Mouse (Mus musculus) liver, embryonic 16.5 days (tissue): ENCODE results near the gene Dcaf11. TPM values are rescaled to one million over a fixed set of nuclear protein-coding genes. Genes with fewer than 3 reads are reported as not detected.

Experiments
- ATAC-seq: fragments of 200-750 bp; cut with Nextera tagmentation; 2 replicates; pipeline ENCODE4 v1.8.0; 2017; ENCODE audit warnings: low read depth, mild to moderate bottlenecking, moderate number of reproducible peaks, moderate library complexity
- H3K27ac ChIP-seq: fragments of 300-500 bp; sonication (generic); 2 replicates; pipeline ENCODE4 v1.5.1; 2014; ENCODE audit warnings: mild to moderate bottlenecking, low read length
- H3K27me3 ChIP-seq: fragments of 300-500 bp; sonication (generic); 2 replicates; pipeline ENCODE4 v1.6.1; 2014; ENCODE audit warnings: low read depth, low read length, mixed read lengths; ENCODE audit not compliant: control insufficient read depth, insufficient read depth
- H3K36me3 ChIP-seq: fragments of 300-500 bp; sonication (generic); 2 replicates; pipeline ENCODE4 v1.6.1; 2014; ENCODE audit warnings: mild to moderate bottlenecking; ENCODE audit not compliant: control insufficient read depth, insufficient read depth
- H3K4me1 ChIP-seq: fragments of 300-500 bp; sonication (generic); 2 replicates; pipeline ENCODE4 v1.6.1; 2014; ENCODE audit warnings: low read depth, low read length, mixed read lengths; ENCODE audit not compliant: control insufficient read depth
- H3K4me2 ChIP-seq: fragments of 300-500 bp; sonication (generic); 2 replicates; pipeline ENCODE4 v1.6.1; 2014; ENCODE audit warnings: low read depth, low read length, mixed read lengths
- H3K4me3 ChIP-seq: fragments of 300-500 bp; sonication (generic); 2 replicates; pipeline ENCODE4 v1.5.1; 2014; ENCODE audit warnings: low read depth, mild to moderate bottlenecking, low read length
- H3K9ac ChIP-seq: fragments of 300-500 bp; sonication (generic); 2 replicates; pipeline ENCODE4 v1.6.1; 2014; ENCODE audit warnings: low read depth, low read length
- H3K9me3 ChIP-seq: fragments of 300-500 bp; sonication (generic); replicated peaks from 2 replicates; pipeline ENCODE4 v1.6.1; 2016; ENCODE audit warnings: low read length; ENCODE audit not compliant: control insufficient read depth
- WGBS: fragments of 180-500 bp; shearing (Covaris S2); extraction: QIAGEN DNeasy Blood & Tissue Kit; methylation state at CpG from one replicate; pipeline ENCODE4 v1.1.7; 2014; ENCODE audit not compliant: insufficient replicate concordance; 5-methylcytosine and 5-hydroxymethylcytosine counted together
- polyA plus RNA-seq: library from polyadenylated mRNA; unstranded; fragments of >200 nt; fragmentation: Nextera tagmentation; extraction: Ambion mirVana; gene quantifications from 2 replicates; pipeline ENCODE4 v1.2.1, GENCODE M21; 2015

Dcaf11 gene
- polyA plus RNA-seq, 1 experiment from 2014 or later, result 64.7 TPM

DNA sequence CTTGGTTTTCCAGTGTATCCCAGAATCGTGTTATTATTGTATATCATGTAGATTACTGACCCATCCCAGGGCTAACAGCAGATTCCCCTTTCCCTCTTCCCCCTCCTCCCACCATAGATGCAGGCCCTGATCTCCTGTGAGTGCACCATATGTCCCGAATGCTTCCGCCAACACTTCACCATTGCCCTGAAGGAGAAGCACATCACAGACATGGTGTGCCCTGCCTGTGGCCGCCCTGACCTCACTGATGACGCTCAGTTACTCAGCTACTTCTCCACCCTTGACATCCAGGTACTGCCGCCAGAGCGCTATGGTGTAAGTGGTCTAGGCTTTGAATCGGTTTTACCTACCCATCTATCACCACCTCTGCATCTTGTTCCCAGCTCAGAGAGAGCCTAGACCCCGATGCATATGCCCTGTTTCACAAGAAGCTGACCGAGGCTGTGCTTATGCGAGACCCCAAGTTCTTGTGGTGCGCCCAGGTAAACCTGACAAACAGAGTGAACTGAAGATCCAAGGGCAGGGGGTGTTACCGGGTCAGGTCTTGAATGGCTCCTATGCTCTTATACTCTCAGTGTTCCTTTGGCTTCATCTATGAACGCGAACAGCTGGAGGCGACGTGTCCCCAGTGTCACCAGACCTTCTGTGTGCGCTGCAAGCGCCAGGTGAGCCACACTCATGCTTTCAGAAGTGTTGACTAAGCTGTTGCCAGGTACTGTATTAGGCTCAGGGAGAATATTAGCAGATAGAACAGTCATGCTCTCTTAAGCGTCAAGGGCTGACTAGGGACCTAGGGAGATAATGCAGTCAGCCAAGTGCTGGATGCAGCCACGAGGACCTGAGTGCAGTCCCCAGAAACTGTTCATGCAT is 39.0 kb downstream of the Dcaf11 start:
- no peak overlapping the region for H3K9ac ChIP-seq
- no peak overlapping the region for H3K4me2 ChIP-seq
- H3K9me3 ChIP-seq, result no peaks in the 10 kb centered on the region
- ATAC-seq, result no peak
- WGBS, result 90% methylated on average over 21 of the region's 21 CpGs
- no peaks in the 10 kb centered on the region for H3K27me3 ChIP-seq
- no peak overlapping the region for H3K27ac ChIP-seq
- no peak overlapping the region for H3K4me3 ChIP-seq
- H3K4me1 ChIP-seq, result peaks cover 12% of the 10 kb centered on the region
- peaks cover 61% of the 10 kb centered on the region for H3K36me3 ChIP-seq

DNA sequence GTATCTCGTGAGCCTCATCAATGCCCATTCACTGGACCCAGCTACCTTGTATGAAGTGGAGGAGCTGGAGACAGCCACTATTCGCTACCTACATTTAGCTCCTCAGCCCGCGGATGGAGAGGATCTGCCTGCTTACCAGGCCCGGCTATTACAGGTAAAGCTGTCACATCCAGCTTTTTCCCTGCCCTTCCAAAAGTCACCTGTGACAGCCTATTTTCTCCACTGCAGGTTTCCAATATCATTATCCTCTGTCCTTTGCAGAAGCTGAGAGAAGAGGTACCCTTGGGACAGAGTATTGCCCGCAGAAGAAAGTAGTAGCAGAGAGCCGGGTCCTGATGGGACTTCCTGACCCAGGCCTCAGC is 43.4 kb downstream of the Dcaf11 start, which contains the start of gene Irf9:
TSS of gene Irf9 (plus strand) at position 301 of the 362 bp plus-strand sequence.
- no peak for ATAC-seq
- H3K27me3 ChIP-seq, result no peaks in the 10 kb centered on the region
- peak within 1 kb of the TSS; percentile 97 for H3K27ac ChIP-seq
- H3K9me3 ChIP-seq, result no peaks in the 10 kb centered on the region
- peak within 1 kb of the TSS; percentile 77 for H3K4me3 ChIP-seq
- peaks cover 29% of the 10 kb centered on the region for H3K4me1 ChIP-seq
- peak within 1 kb of the TSS; percentile 87 for H3K4me2 ChIP-seq
- WGBS, result 77% methylated on average over 7 of the region's 7 CpGs
- H3K9ac ChIP-seq, result peak within 1 kb of the TSS; percentile 85
- peaks cover 55% of the 10 kb centered on the region for H3K36me3 ChIP-seq

DNA sequence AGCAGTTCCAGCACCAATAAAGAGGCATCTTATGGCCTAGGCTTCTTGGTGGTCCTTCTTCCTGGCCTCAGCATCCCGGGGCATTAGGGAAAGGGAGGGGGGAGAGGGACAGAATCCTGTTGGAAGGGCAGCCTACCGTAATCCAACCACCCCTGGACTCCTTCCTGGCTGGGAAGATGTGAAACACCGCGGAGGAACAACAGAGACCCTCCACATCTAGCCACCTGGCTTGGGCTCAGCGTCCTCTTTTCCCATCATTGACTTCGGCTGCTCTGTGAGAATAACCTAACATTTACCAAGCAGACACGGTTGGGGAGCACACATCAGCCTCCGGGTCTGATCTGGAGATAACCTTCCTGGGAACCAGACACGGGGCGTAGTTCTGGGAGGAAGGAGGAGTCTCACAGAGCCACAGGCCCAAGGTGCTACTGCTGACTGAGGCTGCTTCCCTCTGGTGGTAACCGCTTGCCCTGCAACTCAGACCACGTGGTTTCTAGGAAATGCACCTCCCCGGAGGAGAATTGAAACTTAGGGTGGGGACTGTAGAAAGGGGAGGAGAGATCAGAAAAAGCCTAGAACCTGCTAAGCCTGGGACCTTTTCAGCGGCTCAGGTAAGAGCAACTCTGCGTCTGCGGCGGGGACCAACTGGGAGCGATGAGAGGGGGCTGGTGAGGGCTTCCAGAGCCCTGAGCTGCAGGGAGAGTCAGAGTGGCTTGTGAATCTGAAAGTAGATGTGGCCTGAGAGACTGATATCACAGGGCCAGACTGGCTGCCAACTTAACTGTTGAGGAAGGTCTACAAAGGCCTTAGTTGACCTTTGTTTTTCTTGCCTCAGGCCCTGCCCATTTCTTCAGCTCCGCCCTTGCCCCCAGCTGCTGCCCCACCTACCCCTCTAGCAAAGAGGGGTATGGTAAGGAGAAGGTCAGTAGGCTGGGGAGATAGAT is 44.1 kb downstream of the Dcaf11 start:
- Histone ChIP-seq H3K4me3 (peak overlapping the region; percentile 77), H3K9me3 (no peaks in the 10 kb centered on the region), H3K27me3 (no peaks in the 10 kb centered on the region), H3K27ac (peak overlapping the region; percentile 97), H3K4me2 (peak overlapping the region; percentile 87), H3K9ac (peak overlapping the region; percentile 85), H3K36me3 (peaks cover 58% of the 10 kb centered on the region), H3K4me1 (peaks cover 29% of the 10 kb centered on the region)
- ATAC-seq, result peak; percentile 97
- 9% methylated on average over 19 of the region's 19 CpGs for WGBS

DNA sequence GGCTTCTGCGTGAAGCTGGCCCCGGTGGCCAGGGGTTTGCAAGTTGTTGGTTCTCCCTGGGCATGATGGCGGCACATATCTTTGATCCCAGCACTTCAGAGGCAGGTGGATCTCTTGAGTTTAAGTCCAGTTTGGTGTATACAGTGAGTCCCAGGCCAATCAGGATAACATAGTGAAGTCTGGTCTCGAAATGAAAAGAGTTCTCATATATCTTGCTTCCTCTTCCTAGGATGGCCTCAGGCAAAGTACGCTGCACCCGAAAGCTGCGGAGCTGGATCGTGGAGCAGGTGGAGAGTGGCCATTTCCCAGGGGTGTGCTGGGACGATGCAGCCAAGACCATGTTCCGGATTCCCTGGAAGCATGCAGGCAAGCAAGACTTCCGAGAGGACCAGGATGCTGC is 45.0 kb downstream of the Dcaf11 start:
- ATAC-seq, result no peak
- Histone ChIP-seq H3K4me3 (peak overlapping the region; percentile 77), H3K4me2 (peak overlapping the region; percentile 87), H3K27me3 (no peaks in the 10 kb centered on the region), H3K9me3 (no peaks in the 10 kb centered on the region), H3K9ac (peak overlapping the region; percentile 85), H3K4me1 (peaks cover 29% of the 10 kb centered on the region), H3K27ac (peak overlapping the region; percentile 97), H3K36me3 (peaks cover 59% of the 10 kb centered on the region)
- 88% methylated on average over 11 of the region's 11 CpGs for WGBS

DNA sequence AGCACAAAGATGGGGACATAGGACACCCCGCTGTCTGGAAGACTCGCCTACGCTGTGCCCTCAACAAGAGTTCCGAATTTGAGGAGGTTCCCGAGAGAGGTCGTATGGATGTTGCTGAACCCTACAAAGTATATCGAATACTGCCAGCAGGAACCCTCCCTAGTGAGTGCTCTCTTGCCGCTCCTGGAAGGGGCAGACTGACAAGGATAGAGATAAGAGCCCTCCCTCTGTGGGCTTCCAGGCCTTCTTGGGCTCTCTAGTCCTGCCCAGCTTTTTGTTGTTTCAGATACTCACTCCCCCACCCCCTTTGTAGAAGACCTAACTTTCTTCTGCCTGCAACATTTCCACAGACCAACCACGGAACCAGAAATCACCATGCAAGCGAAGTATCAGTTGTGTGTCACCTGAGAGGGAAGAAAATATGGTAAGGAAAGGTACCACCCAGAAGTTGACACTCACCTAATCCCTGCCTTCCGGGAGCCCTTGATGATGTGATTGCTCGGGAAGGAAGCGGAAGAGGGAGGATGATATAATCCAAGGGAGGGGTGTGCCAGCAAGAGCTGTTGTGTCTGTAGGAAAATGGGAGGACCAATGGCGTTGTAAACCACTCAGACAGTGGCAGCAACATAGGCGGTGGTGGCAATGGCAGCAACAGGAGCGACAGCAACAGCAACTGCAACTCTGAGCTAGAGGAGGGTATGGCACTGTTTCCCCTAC is 46.1 kb downstream of the Dcaf11 start:
- no peaks in the 10 kb centered on the region for H3K27me3 ChIP-seq
- peaks cover 29% of the 10 kb centered on the region for H3K4me1 ChIP-seq
- no peaks in the 10 kb centered on the region for H3K9me3 ChIP-seq
- H3K36me3 ChIP-seq, result peaks cover 54% of the 10 kb centered on the region
- ATAC-seq, result no peak
- H3K4me2 ChIP-seq, result peak overlapping the region; percentile 87
- H3K27ac ChIP-seq, result peak overlapping the region; percentile 51
- peak overlapping the region; percentile 77 for H3K4me3 ChIP-seq
- peak overlapping the region; percentile 42 for H3K9ac ChIP-seq
- WGBS, result 70% methylated on average over 16 of the region's 16 CpGs

DNA sequence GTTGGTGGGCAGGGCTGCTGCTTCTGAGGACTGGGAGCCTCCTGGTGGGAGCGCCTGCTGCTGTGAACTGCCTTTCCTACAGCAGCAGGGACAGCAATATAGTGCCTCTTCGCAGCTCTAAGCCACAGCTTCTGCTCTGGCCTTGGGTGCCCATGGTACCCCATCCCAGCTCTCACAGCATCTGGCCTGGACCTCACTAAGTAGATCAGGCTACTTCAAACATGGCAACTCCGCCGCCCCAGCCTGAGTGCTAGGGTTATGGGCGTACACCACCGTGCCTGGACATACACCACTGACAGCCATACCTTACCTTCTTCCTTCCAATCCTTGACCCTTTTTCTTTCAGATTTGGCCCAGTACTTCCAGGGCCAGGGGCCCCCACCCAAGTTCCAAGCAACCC is 48.5 kb downstream of the Dcaf11 start:
- H3K9me3 ChIP-seq, result no peaks in the 10 kb centered on the region
- no peaks in the 10 kb centered on the region for H3K27me3 ChIP-seq
- 94% methylated on average over 6 of the region's 6 CpGs for WGBS
- peaks cover 26% of the 10 kb centered on the region for H3K4me1 ChIP-seq
- no peak for ATAC-seq
- H3K4me3 ChIP-seq, result no peak overlapping the region
- no peak overlapping the region for H3K27ac ChIP-seq
- no peak overlapping the region for H3K4me2 ChIP-seq
- H3K9ac ChIP-seq, result no peak overlapping the region
- peaks cover 43% of the 10 kb centered on the region for H3K36me3 ChIP-seq

DNA sequence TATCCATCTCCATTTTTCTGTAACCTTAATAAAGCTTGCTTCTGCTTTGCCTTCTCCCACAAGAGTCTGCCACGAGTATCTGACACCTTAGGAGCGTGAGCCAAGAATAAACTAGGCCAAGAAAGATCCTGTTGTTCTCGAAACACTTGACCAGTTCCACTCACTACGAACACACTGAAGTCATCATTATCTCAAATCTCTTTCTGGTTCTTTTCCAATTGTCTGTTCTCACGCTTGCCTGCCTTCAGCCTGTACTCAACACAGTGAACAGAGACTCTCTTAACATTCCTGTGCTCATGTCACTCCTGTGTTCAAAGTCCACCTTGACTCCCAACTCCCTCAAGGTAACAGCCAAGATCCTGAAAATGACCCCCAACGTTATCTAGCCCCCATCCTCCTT is 53.5 kb downstream of the Dcaf11 start:
- no peak for ATAC-seq
- Histone ChIP-seq H3K4me2 (no peak overlapping the region), H3K27me3 (no peaks in the 10 kb centered on the region), H3K9ac (no peak overlapping the region), H3K36me3 (peaks cover 18% of the 10 kb centered on the region), H3K4me1 (peaks cover 28% of the 10 kb centered on the region), H3K4me3 (no peak overlapping the region), H3K27ac (peak overlapping the region; percentile 40), H3K9me3 (no peaks in the 10 kb centered on the region)
- WGBS, result 63% methylated on average over 6 of the region's 6 CpGs

DNA sequence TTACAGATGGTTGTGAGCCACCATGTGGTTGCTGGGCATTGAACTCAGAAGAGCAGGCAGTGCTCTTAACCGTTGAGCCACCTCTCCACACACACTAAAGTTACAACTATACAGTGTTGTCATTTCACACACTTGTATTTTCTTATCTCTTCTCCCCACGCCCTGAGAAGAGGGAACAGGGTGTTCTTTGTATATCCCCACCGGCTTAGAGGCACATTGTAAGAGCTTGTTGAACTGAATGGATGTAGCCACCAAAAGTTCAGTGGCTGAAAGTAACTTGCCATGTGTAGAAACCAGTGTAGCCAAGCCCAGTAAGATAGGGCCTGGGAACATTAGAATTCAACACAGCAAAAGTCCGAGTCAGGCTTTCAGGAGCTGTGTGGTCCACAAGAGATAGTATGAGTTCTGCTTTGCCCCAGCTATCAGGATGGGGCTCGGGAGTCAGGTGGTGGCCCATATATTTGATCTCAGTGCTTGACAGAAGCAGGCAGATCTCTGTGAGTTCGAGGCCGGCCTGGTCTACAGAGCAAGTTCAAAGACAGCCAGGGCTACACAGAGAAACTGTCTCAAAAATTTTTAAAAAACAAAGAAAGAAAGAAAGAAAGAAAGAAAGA is 54.9 kb downstream of the Dcaf11 start:
- Histone ChIP-seq H3K4me2 (no peak overlapping the region), H3K9ac (0 out of 2 replicates have a peak overlapping the region, but pooled peaks have one; percentile 25), H3K27ac (peak overlapping the region; percentile 83), H3K4me1 (peaks cover 34% of the 10 kb centered on the region), H3K36me3 (peaks cover 5% of the 10 kb centered on the region; the same call in 1 of the 2 replicates), H3K27me3 (no peaks in the 10 kb centered on the region), H3K9me3 (no peaks in the 10 kb centered on the region), H3K4me3 (no peak overlapping the region)
- 26% methylated on average over 7 of the region's 7 CpGs for WGBS
- peak; percentile 78 for ATAC-seq
